Mouse (Mus musculus) midbrain, embryonic 10.5 days (tissue): ENCODE data around the gene Zfp90. TPM values are rescaled to one million over a fixed set of nuclear protein-coding genes. Genes with fewer than 3 reads are reported as not detected.

ENCODE experiments used
- DNase-seq: peaks from one replicate; pipeline ENCODE4 v3.0.0-alpha.2; 2017; ENCODE audit warnings: low spot score
- H3K27ac ChIP-seq: fragments of 300-500 bp; sonication (generic); replicated peaks from 2 replicates; pipeline ENCODE4 v1.5.1; 2016; ENCODE audit warnings: mild to moderate bottlenecking
- H3K27me3 ChIP-seq: fragments of 300-500 bp; sonication (generic); 2 replicates; pipeline ENCODE4 v1.6.1; 2016; ENCODE audit warnings: low read depth, mild to moderate bottlenecking; ENCODE audit not compliant: poor library complexity, severe bottlenecking
- H3K36me3 ChIP-seq: fragments of 300-500 bp; sonication (generic); 2 replicates; pipeline ENCODE4 v1.6.1; 2016; ENCODE audit warnings: mild to moderate bottlenecking, moderate library complexity
- H3K4me1 ChIP-seq: fragments of 300-500 bp; sonication (generic); 2 replicates; pipeline ENCODE4 v1.6.1; 2016
- H3K4me3 ChIP-seq: fragments of 300-500 bp; sonication (generic); 2 replicates; pipeline ENCODE4 v1.5.1; 2016; ENCODE audit warnings: mild to moderate bottlenecking, moderate library complexity
- H3K9me3 ChIP-seq: fragments of 300-500 bp; sonication (generic); replicated peaks from 2 replicates; pipeline ENCODE4 v1.6.1; 2016; ENCODE audit warnings: mild to moderate bottlenecking
- WGBS: fragments of 180-500 bp; shearing (Covaris S2); methylation state at CpG from one replicate; pipeline ENCODE4 v1.1.7; 2016; 5-methylcytosine and 5-hydroxymethylcytosine counted together
- polyA plus RNA-seq: library from polyadenylated mRNA; unstranded; fragments of >200 nt; fragmentation: Nextera tagmentation; extraction: Ambion mirVana; gene quantifications from 2 replicates; pipeline ENCODE4 v1.2.1, GENCODE M21; 2016

Gene Zfp90
- polyA plus RNA-seq, 1 experiment from 2014 or later: 28.2 TPM

- H3K4me3 ChIP-seq: no peak overlapping the region
- no peak overlapping the region for H3K27ac ChIP-seq
- 0 out of 2 replicates have a peak, but pooled peaks cover 4% of the 10 kb centered on the region for H3K9me3 ChIP-seq
- DNase-seq: no peak
- no peaks in the 10 kb centered on the region for H3K36me3 ChIP-seq
- no peaks in the 10 kb centered on the region for H3K27me3 ChIP-seq
- H3K4me1 ChIP-seq: no peaks in the 10 kb centered on the region
- WGBS: 93% methylated on average over 1 of the region's 1 CpGs
Measured at GRCm38 (mm10) chr8:106442740-106443139, 27.6 kb downstream of the Zfp90 start.

- no peak overlapping the region for H3K4me3 ChIP-seq
- no peaks in the 10 kb centered on the region for H3K27me3 ChIP-seq
- DNase-seq: no peak
- H3K36me3 ChIP-seq: no peaks in the 10 kb centered on the region
- no peaks in the 10 kb centered on the region for H3K4me1 ChIP-seq
- WGBS: 77% methylated on average over 6 of the region's 6 CpGs
- H3K27ac ChIP-seq: no peak overlapping the region
- H3K9me3 ChIP-seq: no peaks in the 10 kb centered on the region
Measured at GRCm38 (mm10) chr8:106451301-106452085, 36.4 kb downstream of the Zfp90 start.

- H3K27ac ChIP-seq: no peak overlapping the region
- no peaks in the 10 kb centered on the region for H3K27me3 ChIP-seq
- no peak for DNase-seq
- no peaks in the 10 kb centered on the region for H3K36me3 ChIP-seq
- H3K4me3 ChIP-seq: no peak overlapping the region
- no peaks in the 10 kb centered on the region for H3K9me3 ChIP-seq
- WGBS: 85% methylated on average over 12 of the region's 12 CpGs
- H3K4me1 ChIP-seq: no peaks in the 10 kb centered on the region
Measured at GRCm38 (mm10) chr8:106452701-106453481, 37.8 kb downstream of the Zfp90 start.

GRCm38 (mm10) chr8:106454036-106454435, 38.9 kb downstream of the Zfp90 start:
- H3K4me3 ChIP-seq: no peak overlapping the region
- 72% methylated on average over 11 of the region's 11 CpGs for WGBS
- no peaks in the 10 kb centered on the region for H3K4me1 ChIP-seq
- H3K9me3 ChIP-seq: no peaks in the 10 kb centered on the region
- H3K36me3 ChIP-seq: no peaks in the 10 kb centered on the region
- H3K27ac ChIP-seq: no peak overlapping the region
- H3K27me3 ChIP-seq: no peaks in the 10 kb centered on the region
- DNase-seq: no peak

- H3K27me3 ChIP-seq: no peaks in the 10 kb centered on the region
- peaks cover 11% of the 10 kb centered on the region for H3K4me1 ChIP-seq
- DNase-seq: no peak
- no peak overlapping the region for H3K27ac ChIP-seq
- 79% methylated on average over 5 of the region's 5 CpGs for WGBS
- no peaks in the 10 kb centered on the region for H3K36me3 ChIP-seq
- H3K4me3 ChIP-seq: no peak overlapping the region
- H3K9me3 ChIP-seq: no peaks in the 10 kb centered on the region
Measured at GRCm38 (mm10) chr8:106462131-106462530, 47.0 kb downstream of the Zfp90 start.

GRCm38 (mm10) chr8:106463795-106464194, 48.7 kb downstream of the Zfp90 start:
- no peak overlapping the region for H3K4me3 ChIP-seq
- H3K27ac ChIP-seq: no peak overlapping the region
- 91% methylated on average over 6 of the region's 6 CpGs for WGBS
- H3K4me1 ChIP-seq: peaks cover 11% of the 10 kb centered on the region
- no peaks in the 10 kb centered on the region for H3K36me3 ChIP-seq
- no peaks in the 10 kb centered on the region for H3K9me3 ChIP-seq
- no peaks in the 10 kb centered on the region for H3K27me3 ChIP-seq
- DNase-seq: no peak

GRCm38 (mm10) chr8:106469485-106469884, 54.4 kb downstream of the Zfp90 start:
- no peaks in the 10 kb centered on the region for H3K27me3 ChIP-seq
- no peak overlapping the region for H3K4me3 ChIP-seq
- no peaks in the 10 kb centered on the region for H3K4me1 ChIP-seq
- no peak for DNase-seq
- H3K27ac ChIP-seq: no peak overlapping the region
- WGBS: 64% methylated on average over 7 of the region's 7 CpGs
- H3K36me3 ChIP-seq: no peaks in the 10 kb centered on the region
- no peaks in the 10 kb centered on the region for H3K9me3 ChIP-seq

GRCm38 (mm10) chr8:106474001-106474400, 58.9 kb downstream of the Zfp90 start:
- Histone ChIP-seq H3K4me3 (no peak overlapping the region), H3K27me3 (no peaks in the 10 kb centered on the region), H3K27ac (no peak overlapping the region), H3K9me3 (no peaks in the 10 kb centered on the region), H3K4me1 (no peaks in the 10 kb centered on the region), H3K36me3 (no peaks in the 10 kb centered on the region)
- no peak for DNase-seq
- WGBS: 90% methylated on average over 5 of the region's 5 CpGs

Other genes with a start within 250 kb of the Zfp90 start
- gene Slc7a6, start 246.5 kb upstream of the Zfp90 start, polyA plus RNA-seq: 78.9 and 79.8 TPM in 2 replicates
- 34.9 and 35.9 TPM in 2 replicates for gene Slc7a6os, start 204.4 kb upstream of the Zfp90 start, polyA plus RNA-seq
- 78.9 and 81.6 TPM in 2 replicates for gene Prmt7, start 204.4 kb upstream of the Zfp90 start, polyA plus RNA-seq
- 10.4 and 17.3 TPM in 2 replicates for gene Smpd3, start 77.3 kb upstream of the Zfp90 start, polyA plus RNA-seq
- not detected in 2 replicates for gene 6030452D12Rik, start 85.2 kb downstream of the Zfp90 start, polyA plus RNA-seq
- gene Cdh3, start 95.6 kb downstream of the Zfp90 start, polyA plus RNA-seq: 2.4 and 3.6 TPM in 2 replicates
- gene Gm10073, start 158.1 kb downstream of the Zfp90 start, polyA plus RNA-seq: 5.7 and 7.1 TPM in 2 replicates
- 8.2 and 8.7 TPM in 2 replicates for gene Cdh1, start 188.0 kb downstream of the Zfp90 start, polyA plus RNA-seq